ENCODE assay signal across 27 mouse cellular contexts in genomic region chr11:21019829-21020228, GRCm38 (mm10).
A peak's percentile ranks its signal among the peaks of the same experiment; 100 is the strongest.
DNase-seq lines count a peak whose midpoint lies in the region; ATAC-seq and TF ChIP-seq lines count a peak whose summit lies in the region.
"Had no signal": no experiment of that assay in that cellular context is flagged by ENCODE, and none has a peak within 500 bp of the region (broad histone marks: within the 10 kb centered on the region; RNA-seq: fewer than 3 reads in every experiment).

No protein-coding gene starts in this region.

- TF ChIP-seq CTCF in forebrain, postnatal 0 days (IDR thresholded peaks at IDR 0.05; ENCODE audit: low read depth), result no peak

- no peaks in the 10 kb centered on the region for H3K27me3 ChIP-seq in forebrain, embryonic 14.5 days (replicated peaks; ENCODE audit: control insufficient read depth, insufficient read depth, low read length)
- peaks cover 3% of the 10 kb centered on the region; the same call in 1 of the 2 replicates for H3K27me3 ChIP-seq in forebrain, embryonic 12.5 days
- no peaks in the 10 kb centered on the region for H3K27me3 ChIP-seq in heart, embryonic 11.5 days (ENCODE audit: control insufficient read depth, insufficient read depth, low read length)
- no peaks in the 10 kb centered on the region for H3K27me3 ChIP-seq in liver, embryonic 11.5 days (replicated peaks; ENCODE audit: control insufficient read depth, insufficient read depth, low read length)
- no peaks in the 10 kb centered on the region for H3K27me3 ChIP-seq in liver, embryonic 12.5 days (replicated peaks)
- H3K27me3 ChIP-seq in forebrain, postnatal 0 days (ENCODE audit: insufficient read depth, low read length), result no peaks in the 10 kb centered on the region
- H3K27me3 ChIP-seq: CH12.LX; heart, embryonic 15.5 days had no signal

- peak; percentile 62; the same call in 1 of the 2 replicates for ATAC-seq in forebrain, embryonic 14.5 days
- ATAC-seq in forebrain, embryonic 12.5 days (ENCODE audit: low FRiP score), result no peak
- ATAC-seq in heart, embryonic 11.5 days (replicated peaks; ENCODE audit: insufficient number of reproducible peaks, low FRiP score, low TSS enrichment), result no peak
- ATAC-seq in liver, embryonic 11.5 days (replicated peaks; ENCODE audit: low FRiP score), result no peak
- ATAC-seq in liver, embryonic 12.5 days, result no peak
- peak; percentile 40 for ATAC-seq in forebrain, postnatal 0 days
- ATAC-seq: hindbrain, postnatal 0 days; inflammation-experienced regulatory T-cells, adult 6 months; intestine, embryonic 16.5 days; Patski had no signal

- H3K36me3 ChIP-seq in forebrain, embryonic 14.5 days (ENCODE audit: control insufficient read depth, insufficient read depth, low read length), result no peaks in the 10 kb centered on the region
- H3K36me3 ChIP-seq in forebrain, embryonic 12.5 days (replicated peaks), result no peaks in the 10 kb centered on the region
- no peaks in the 10 kb centered on the region for H3K36me3 ChIP-seq in heart, embryonic 11.5 days (ENCODE audit: control insufficient read depth, insufficient read depth, low read length)
- H3K36me3 ChIP-seq in liver, embryonic 11.5 days (ENCODE audit: control insufficient read depth, insufficient read depth, low read length), result no peaks in the 10 kb centered on the region
- H3K36me3 ChIP-seq in liver, embryonic 12.5 days, result no peaks in the 10 kb centered on the region
- no peaks in the 10 kb centered on the region for H3K36me3 ChIP-seq in forebrain, postnatal 0 days (ENCODE audit: insufficient read depth)
- H3K36me3 ChIP-seq: G1E; heart, embryonic 15.5 days had no signal

- H3K4me3 ChIP-seq in forebrain, embryonic 14.5 days (ENCODE audit: low read depth, low read length), result no peak overlapping the region
- H3K4me3 ChIP-seq in forebrain, embryonic 12.5 days (replicated peaks), result no peak overlapping the region
- H3K4me3 ChIP-seq in heart, embryonic 11.5 days (ENCODE audit: low read depth, low read length), result no peak overlapping the region
- H3K4me3 ChIP-seq in liver, embryonic 11.5 days (ENCODE audit: low read depth, low read length), result no peak overlapping the region
- no peak overlapping the region for H3K4me3 ChIP-seq in liver, embryonic 12.5 days
- no peak overlapping the region for H3K4me3 ChIP-seq in forebrain, postnatal 0 days (ENCODE audit: low read depth, low read length)
- H3K4me3 ChIP-seq: gastrocnemius, adult 2 months; heart, embryonic 15.5 days had no signal

- H3K9ac ChIP-seq in forebrain, embryonic 14.5 days (ENCODE audit: low read length), result no peak overlapping the region
- no peak overlapping the region for H3K9ac ChIP-seq in forebrain, embryonic 12.5 days
- no peak overlapping the region for H3K9ac ChIP-seq in heart, embryonic 11.5 days (ENCODE audit: low read depth, low read length)
- H3K9ac ChIP-seq in liver, embryonic 11.5 days (ENCODE audit: low read depth, low read length), result no peak overlapping the region
- no peak overlapping the region for H3K9ac ChIP-seq in liver, embryonic 12.5 days
- no peak overlapping the region for H3K9ac ChIP-seq in forebrain, postnatal 0 days
- H3K9ac ChIP-seq: heart, embryonic 15.5 days; hindbrain, embryonic 14.5 days had no signal

- 68% methylated on average over 2 of the region's 2 CpGs for WGBS in forebrain, embryonic 14.5 days
- WGBS in forebrain, embryonic 12.5 days, result 81% methylated on average over 2 of the region's 2 CpGs
- 59% methylated on average over 2 of the region's 2 CpGs for WGBS in heart, embryonic 11.5 days (ENCODE audit: insufficient replicate concordance)
- WGBS in liver, embryonic 11.5 days, result 71% methylated on average over 2 of the region's 2 CpGs
- 58% methylated on average over 2 of the region's 2 CpGs for whole genome bisulfite sequencing in liver, embryonic 12.5 days (ENCODE audit: insufficient replicate concordance)
- WGBS in forebrain, postnatal 0 days, result 57% methylated on average over 2 of the region's 2 CpGs

- peak; percentile 67 for DNase-seq in forebrain, embryonic 14.5 days (ENCODE audit: low spot score)
- peak; percentile 22 for DNase-seq in heart, adult 11 months
- DNase-seq in liver, embryonic 11.5 days (ENCODE audit: low spot score), result peak; percentile 7
- DNase-seq in forebrain, postnatal 0 days, result peak; percentile 53
- DNase-seq in spleen, postnatal 10 days (ENCODE audit: low spot score in 2 of 2), result no peak
- DNase-seq: adrenal gland, postnatal 10 days; B cell, adult 2 months; cerebellum, adult 18-20 months; cerebellum, adult 9-10 months; gastrocnemius, adult 2 months; gastrocnemius, postnatal 14 days; heart, adult 18-20 months; heart, postnatal 10 days; heart, postnatal 4 days; kidney, adult 18-20 months; kidney, adult 9 months had no signal

- H3K9me3 ChIP-seq in forebrain, embryonic 14.5 days (replicated peaks; ENCODE audit: control insufficient read depth, low read length), result no peaks in the 10 kb centered on the region
- no peaks in the 10 kb centered on the region for H3K9me3 ChIP-seq in forebrain, embryonic 12.5 days
- no peaks in the 10 kb centered on the region for H3K9me3 ChIP-seq in heart, embryonic 11.5 days (replicated peaks; ENCODE audit: control insufficient read depth, low read length)
- H3K9me3 ChIP-seq in liver, embryonic 11.5 days (ENCODE audit: control insufficient read depth, low read length), result no peaks in the 10 kb centered on the region
- H3K9me3 ChIP-seq in liver, embryonic 12.5 days (replicated peaks), result no peaks in the 10 kb centered on the region
- H3K9me3 ChIP-seq in forebrain, postnatal 0 days (ENCODE audit: low read length), result no peaks in the 10 kb centered on the region
- H3K9me3 ChIP-seq: G1E; heart, embryonic 15.5 days had no signal

- H3K27ac ChIP-seq in forebrain, embryonic 14.5 days (ENCODE audit: low read depth, low read length), result no peak overlapping the region
- no peak overlapping the region for H3K27ac ChIP-seq in forebrain, embryonic 12.5 days
- no peak overlapping the region for H3K27ac ChIP-seq in heart, embryonic 11.5 days (ENCODE audit: low read depth, low read length)
- H3K27ac ChIP-seq in liver, embryonic 11.5 days (ENCODE audit: low read depth, low read length), result no peak overlapping the region
- no peak overlapping the region for H3K27ac ChIP-seq in liver, embryonic 12.5 days
- H3K27ac ChIP-seq in forebrain, postnatal 0 days (ENCODE audit: low read depth, low read length), result peak overlapping the region; percentile 54; the same call in 1 of the 2 replicates
- H3K27ac ChIP-seq: gastrocnemius, adult 2 months; heart, embryonic 15.5 days; hindbrain, embryonic 14.5 days; hindbrain, postnatal 0 days had no signal

- no peak overlapping the region for H3K4me2 ChIP-seq in forebrain, embryonic 14.5 days (ENCODE audit: low read length)
- H3K4me2 ChIP-seq in forebrain, embryonic 12.5 days, result no peak overlapping the region
- H3K4me2 ChIP-seq in heart, embryonic 11.5 days, result no peak overlapping the region
- no peak overlapping the region for H3K4me2 ChIP-seq in liver, embryonic 11.5 days
- no peak overlapping the region for H3K4me2 ChIP-seq in liver, embryonic 12.5 days
- no peak overlapping the region for H3K4me2 ChIP-seq in forebrain, postnatal 0 days (ENCODE audit: low read depth)
- H3K4me2 ChIP-seq: heart, embryonic 15.5 days; hindbrain, embryonic 14.5 days had no signal

- peaks cover 10% of the 10 kb centered on the region; the same call in 1 of the 2 replicates for H3K4me1 ChIP-seq in forebrain, embryonic 14.5 days (ENCODE audit: control insufficient read depth, insufficient read depth, low read length)
- H3K4me1 ChIP-seq in forebrain, embryonic 12.5 days, result peaks cover 10% of the 10 kb centered on the region
- peaks cover 11% of the 10 kb centered on the region for H3K4me1 ChIP-seq in heart, embryonic 11.5 days (ENCODE audit: control insufficient read depth, insufficient read depth, low read length)
- H3K4me1 ChIP-seq in liver, embryonic 11.5 days (replicated peaks; ENCODE audit: control insufficient read depth, insufficient read depth, low read length), result no peaks in the 10 kb centered on the region
- no peaks in the 10 kb centered on the region for H3K4me1 ChIP-seq in liver, embryonic 12.5 days
- peaks cover 12% of the 10 kb centered on the region for H3K4me1 ChIP-seq in forebrain, postnatal 0 days (ENCODE audit: insufficient read depth)

Comparison
In these comparisons a context has a peak if more than half of its experiments do, and no peak if none do; other contexts are left out.
1. ATAC-seq: peak in forebrain, embryonic 14.5 days (single experiment) and forebrain, postnatal 0 days (single experiment); none in forebrain, embryonic 12.5 days (single experiment), heart, embryonic 11.5 days (single experiment), liver, embryonic 11.5 days (single experiment) and liver, embryonic 12.5 days (single experiment).
2. DNase-seq: peak in forebrain, embryonic 14.5 days (single experiment), heart, adult 11 months (single experiment), liver, embryonic 11.5 days (single experiment) and forebrain, postnatal 0 days (single experiment); none in spleen, postnatal 10 days (0 of 2).